Mouse (Mus musculus) heart, adult 2 months (tissue): ENCODE measurements around the gene Tacr2.

Experiments used
- CTCF ChIP-seq: fragments of 200-600 bp; IDR thresholded peaks from 2 replicates; pipeline ENCODE4 v1.8.1; 2022; ENCODE audit warnings: antibody characterized with exemption, mild to moderate bottlenecking, moderate library complexity
- POLR2A ChIP-seq: fragments of 200-500 bp; IDR thresholded peaks from 2 replicates; pipeline ENCODE4 v1.6.1; 2011; ENCODE audit warnings: mild to moderate bottlenecking, low read depth, low read length, control low read depth; ENCODE audit not compliant: insufficient read depth

DNA sequence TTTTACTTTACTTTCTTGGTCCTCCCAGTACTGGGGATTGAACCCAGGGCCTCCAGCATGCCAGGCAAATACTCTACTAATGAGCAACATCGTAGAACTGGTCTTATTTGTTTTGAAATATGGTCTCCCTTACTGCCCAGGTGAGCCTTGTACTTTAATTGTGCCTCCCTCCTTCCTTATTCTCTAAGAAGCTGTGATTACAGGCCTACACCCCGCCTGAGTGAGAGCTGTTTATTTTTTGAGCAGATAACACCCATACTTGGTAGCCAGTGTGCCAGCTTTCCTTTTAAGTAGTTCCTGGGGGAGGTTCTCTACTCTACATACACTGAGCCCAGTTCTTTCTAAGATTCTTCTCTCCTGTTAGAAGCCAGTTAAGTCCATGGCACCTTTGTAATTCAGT lies 12.1 kb downstream of the Tacr2 start:
- TF ChIP-seq CTCF (no peak), POLR2A (no peak)
